Mouse (Mus musculus) forebrain, embryonic 11.5 days (tissue): ENCODE data around the gene Pms2. TPM values are rescaled to one million over a fixed set of nuclear protein-coding genes. Genes with fewer than 3 reads are reported as not detected.

ENCODE experiments used
- ATAC-seq: fragments of 200-750 bp; cut with Nextera tagmentation; replicated peaks from 2 replicates; pipeline ENCODE4 v1.8.0; 2017; ENCODE audit warnings: moderate TSS enrichment; ENCODE audit not compliant: low FRiP score
- DNase-seq: peaks from one replicate; pipeline ENCODE4 v3.0.0-alpha.2; 2017; ENCODE audit warnings: low spot score
- H3K27ac ChIP-seq: fragments of 300-500 bp; sonication (generic); 2 replicates; pipeline ENCODE4 v1.5.1; 2014; ENCODE audit warnings: low read depth, low read length
- H3K27me3 ChIP-seq: fragments of 300-500 bp; sonication (generic); 2 replicates; pipeline ENCODE4 v1.6.1; 2014; ENCODE audit warnings: mild to moderate bottlenecking, low read length, mixed read lengths; ENCODE audit not compliant: control insufficient read depth, insufficient read depth
- H3K36me3 ChIP-seq: fragments of 300-500 bp; sonication (generic); 2 replicates; pipeline ENCODE4 v1.6.1; 2014; ENCODE audit warnings: mild to moderate bottlenecking, low read length, moderate library complexity, mixed read lengths; ENCODE audit not compliant: control insufficient read depth, insufficient read depth
- H3K4me1 ChIP-seq: fragments of 300-500 bp; sonication (generic); replicated peaks from 2 replicates; pipeline ENCODE4 v1.6.1; 2014; ENCODE audit warnings: low read length, mixed read lengths; ENCODE audit not compliant: control insufficient read depth, insufficient read depth
- H3K4me2 ChIP-seq: fragments of 300-500 bp; sonication (generic); 2 replicates; pipeline ENCODE4 v1.6.1; 2014; ENCODE audit warnings: low read depth, mild to moderate bottlenecking, low read length, moderate library complexity, mixed read lengths; ENCODE audit not compliant: severe bottlenecking
- H3K4me3 ChIP-seq: fragments of 300-500 bp; sonication (generic); 2 replicates; pipeline ENCODE4 v1.5.1; 2014; ENCODE audit warnings: low read depth, low read length
- H3K9ac ChIP-seq: fragments of 300-500 bp; sonication (generic); 2 replicates; pipeline ENCODE4 v1.6.1; 2014; ENCODE audit warnings: low read length
- H3K9me3 ChIP-seq: fragments of 300-500 bp; sonication (generic); 2 replicates; pipeline ENCODE4 v1.6.1; 2016; ENCODE audit warnings: low read length, mixed read lengths; ENCODE audit not compliant: control insufficient read depth
- WGBS: fragments of 180-500 bp; shearing (Covaris S2); extraction: QIAGEN DNeasy Blood & Tissue Kit; methylation state at CpG from one replicate; pipeline ENCODE4 v1.1.7; 2014; 5-methylcytosine and 5-hydroxymethylcytosine counted together
- polyA plus RNA-seq: library from polyadenylated mRNA; unstranded; fragments of >200 nt; fragmentation: Nextera tagmentation; extraction: Ambion mirVana; gene quantifications from 2 replicates; pipeline ENCODE4 v1.2.1, GENCODE M21; 2014

Gene Pms2
- polyA plus RNA-seq, 1 experiment from 2014 or later, result 41.5 TPM

DNA sequence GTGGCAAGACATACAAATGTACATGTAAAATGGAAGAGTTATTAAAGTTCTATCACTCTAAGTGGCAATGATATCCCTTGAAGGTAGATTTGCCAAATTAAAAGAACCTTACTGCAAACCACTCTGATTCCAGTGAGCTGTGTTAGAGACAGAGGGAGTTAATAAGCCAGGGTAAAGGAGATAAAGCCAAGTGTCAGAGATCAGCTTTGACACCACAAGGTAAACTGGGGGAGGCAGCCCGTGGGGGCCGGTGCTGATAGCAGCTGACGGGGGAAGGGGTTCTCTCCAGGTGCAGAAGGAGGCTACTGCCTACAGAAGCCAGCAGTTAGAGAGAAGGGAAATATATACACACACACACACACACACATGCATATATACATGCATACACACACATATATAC lies 62.9 kb downstream of the Pms2 start:
- H3K27ac ChIP-seq, result no peak overlapping the region
- H3K27me3 ChIP-seq, result no peaks in the 10 kb centered on the region
- DNase-seq, result no peak
- WGBS, result 72% methylated on average over 3 of the region's 3 CpGs
- H3K36me3 ChIP-seq, result no peaks in the 10 kb centered on the region
- H3K9ac ChIP-seq, result no peak overlapping the region
- no peak for ATAC-seq
- H3K4me2 ChIP-seq, result no peak overlapping the region
- no peaks in the 10 kb centered on the region for H3K9me3 ChIP-seq
- H3K4me1 ChIP-seq, result no peaks in the 10 kb centered on the region
- no peak overlapping the region for H3K4me3 ChIP-seq

DNA sequence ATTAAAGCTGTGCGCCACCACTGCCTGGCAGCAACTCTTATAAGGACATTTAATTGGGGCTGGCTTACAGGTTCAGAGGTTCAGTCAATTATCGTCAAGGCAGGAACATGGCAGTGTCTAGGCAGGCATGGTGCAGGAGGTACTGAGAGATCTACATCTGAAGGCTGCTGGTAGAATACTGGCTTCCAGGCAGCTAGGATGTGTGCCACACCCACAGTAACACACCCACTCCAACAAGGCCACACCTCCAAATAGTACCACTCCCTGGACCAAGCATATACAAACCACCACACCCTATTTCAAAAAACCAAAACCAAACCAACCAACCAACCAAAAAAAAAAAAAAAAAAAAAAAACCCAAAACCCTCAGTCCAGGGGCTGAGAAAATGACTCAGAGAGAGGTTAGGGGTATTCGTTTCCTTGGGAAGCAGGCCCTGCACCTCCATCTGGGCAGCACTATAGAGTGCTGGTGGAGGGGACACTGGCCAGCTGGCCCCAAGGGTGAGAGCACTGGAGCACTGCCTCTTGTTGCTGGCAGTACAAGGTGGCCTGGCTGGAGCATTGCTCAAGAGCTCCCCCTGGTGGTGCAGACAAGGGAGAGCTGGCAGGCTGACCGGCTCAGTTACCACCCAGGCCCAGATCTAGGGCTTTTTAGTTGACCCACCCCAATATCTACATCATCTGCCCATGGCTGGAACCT lies 65.3 kb downstream of the Pms2 start:
- WGBS, result 46% methylated on average over 4 of the region's 4 CpGs
- DNase-seq (peak; percentile 87), ATAC-seq (peak; percentile 78)
- Histone ChIP-seq H3K4me2 (no peak overlapping the region), H3K4me1 (no peaks in the 10 kb centered on the region), H3K4me3 (no peak overlapping the region), H3K9me3 (no peaks in the 10 kb centered on the region), H3K36me3 (no peaks in the 10 kb centered on the region), H3K9ac (no peak overlapping the region), H3K27ac (no peak overlapping the region), H3K27me3 (no peaks in the 10 kb centered on the region)

DNA sequence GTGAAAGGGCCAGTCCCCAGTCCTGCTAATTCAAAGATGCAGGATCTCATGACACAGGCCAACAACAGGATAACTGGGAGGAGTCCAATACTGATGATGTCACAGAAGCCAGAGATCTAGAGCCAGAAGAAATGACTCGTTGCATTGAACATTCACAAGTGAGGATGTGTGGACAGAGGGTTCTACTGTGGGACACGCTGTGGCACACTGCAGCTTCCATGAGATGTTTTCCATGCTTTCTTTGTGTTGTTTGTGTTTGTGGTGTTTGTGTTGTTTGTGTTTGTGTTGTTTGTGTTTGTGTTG lies 65.8 kb downstream of the Pms2 start:
- Histone ChIP-seq H3K27ac (no peak overlapping the region), H3K4me2 (no peak overlapping the region), H3K27me3 (no peaks in the 10 kb centered on the region), H3K9me3 (no peaks in the 10 kb centered on the region), H3K9ac (no peak overlapping the region), H3K4me1 (no peaks in the 10 kb centered on the region), H3K36me3 (no peaks in the 10 kb centered on the region), H3K4me3 (no peak overlapping the region)
- ATAC-seq (peak; percentile 42; the same call in 1 of the 2 replicates), DNase-seq (no peak)
- 76% methylated on average over 2 of the region's 2 CpGs for WGBS

DNA sequence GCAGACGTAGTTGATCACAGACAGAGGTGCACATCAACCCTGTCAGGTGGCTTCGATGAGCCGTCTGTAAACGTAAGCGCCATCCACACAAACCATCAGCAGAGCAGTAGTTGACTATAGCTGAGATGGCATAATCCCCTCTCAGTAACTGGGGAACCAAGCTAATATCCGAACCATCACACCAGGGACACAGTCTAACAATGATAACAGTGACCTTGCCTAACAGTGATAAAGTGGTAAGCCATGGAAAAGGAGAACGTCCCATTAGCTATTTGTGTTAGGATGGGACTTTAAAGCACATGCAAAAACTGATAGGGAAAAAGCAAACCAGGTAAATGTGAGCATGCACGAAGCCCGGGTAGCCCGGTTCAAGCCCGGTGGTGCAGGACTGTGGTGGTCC lies 66.5 kb downstream of the Pms2 start:
- ATAC-seq (no peak), DNase-seq (no peak)
- H3K27ac ChIP-seq, result no peak overlapping the region
- H3K4me1 ChIP-seq, result peaks cover 3% of the 10 kb centered on the region; the same call in 1 of the 2 replicates
- no peaks in the 10 kb centered on the region for H3K9me3 ChIP-seq
- no peak overlapping the region for H3K9ac ChIP-seq
- H3K27me3 ChIP-seq, result no peaks in the 10 kb centered on the region
- no peak overlapping the region for H3K4me2 ChIP-seq
- 91% methylated on average over 11 of the region's 11 CpGs for WGBS
- no peaks in the 10 kb centered on the region for H3K36me3 ChIP-seq
- no peak overlapping the region for H3K4me3 ChIP-seq

DNA sequence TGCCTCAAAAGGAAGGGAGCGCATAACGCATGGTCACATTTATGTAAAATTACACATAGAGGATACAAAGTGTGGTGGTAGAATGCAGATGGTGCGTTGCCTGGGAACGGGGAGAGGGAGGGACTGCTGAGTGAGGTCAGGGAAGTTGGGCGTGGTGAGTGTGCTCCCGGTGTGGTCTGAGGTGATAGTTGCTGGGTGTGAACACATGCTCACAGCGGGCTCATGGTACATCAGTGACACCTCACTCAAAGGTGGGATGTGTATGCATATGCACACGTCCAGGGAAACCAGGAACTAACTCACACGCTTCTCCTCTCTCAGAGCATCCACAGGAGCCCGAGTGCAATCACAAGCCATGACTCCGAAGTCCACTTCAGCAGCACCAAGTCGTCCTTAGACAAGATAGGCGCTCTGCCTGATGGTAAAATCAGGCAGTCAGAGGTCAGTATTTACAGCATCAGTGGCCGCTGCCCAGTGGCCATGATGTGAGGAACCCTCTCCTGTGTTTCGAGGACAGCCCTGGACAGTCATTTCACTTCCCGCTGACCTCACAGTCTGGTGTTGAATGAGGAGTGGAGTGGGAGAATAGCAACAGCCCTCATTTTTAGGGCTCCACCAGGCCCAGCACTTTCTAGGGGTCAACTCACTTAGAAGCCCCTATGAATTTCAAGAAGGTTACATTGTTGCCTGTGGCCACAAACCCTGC lies 67.1 kb downstream of the Pms2 start:
- 84% methylated on average over 16 of the region's 16 CpGs for WGBS
- no peak for ATAC-seq
- Histone ChIP-seq H3K4me3 (no peak overlapping the region), H3K36me3 (no peaks in the 10 kb centered on the region), H3K4me2 (no peak overlapping the region), H3K9ac (no peak overlapping the region), H3K27me3 (no peaks in the 10 kb centered on the region), H3K9me3 (no peaks in the 10 kb centered on the region), H3K27ac (no peak overlapping the region), H3K4me1 (peaks cover 3% of the 10 kb centered on the region; the same call in 1 of the 2 replicates)
- DNase-seq, result no peak

DNA sequence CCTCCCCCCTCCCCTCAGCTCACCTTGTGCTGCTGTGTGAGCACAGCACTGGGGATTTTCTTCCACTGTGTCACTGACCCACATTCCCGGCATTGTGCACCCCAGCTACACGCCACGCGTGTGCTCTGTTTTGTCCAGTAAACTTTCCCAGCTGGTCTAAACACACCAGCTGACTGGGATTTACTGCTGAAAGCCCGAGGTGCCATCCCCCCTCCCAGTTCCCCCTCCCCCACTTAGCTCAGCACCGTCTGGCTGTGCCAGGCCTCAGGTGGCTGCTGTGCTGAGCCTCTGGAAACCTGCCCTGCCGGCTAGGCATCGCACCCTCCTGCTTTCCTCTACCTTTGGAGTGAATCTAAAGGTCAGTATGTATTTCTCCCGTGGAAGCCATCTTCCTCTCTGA lies 71.1 kb downstream of the Pms2 start:
- Histone ChIP-seq H3K4me2 (no peak overlapping the region), H3K27ac (no peak overlapping the region), H3K4me1 (peaks cover 3% of the 10 kb centered on the region; the same call in 1 of the 2 replicates), H3K27me3 (no peaks in the 10 kb centered on the region), H3K9ac (no peak overlapping the region), H3K4me3 (no peak overlapping the region), H3K36me3 (no peaks in the 10 kb centered on the region; the same call in 1 of the 2 replicates), H3K9me3 (no peaks in the 10 kb centered on the region)
- WGBS, result 32% methylated on average over 9 of the region's 9 CpGs
- no peak for DNase-seq
- ATAC-seq, result no peak

DNA sequence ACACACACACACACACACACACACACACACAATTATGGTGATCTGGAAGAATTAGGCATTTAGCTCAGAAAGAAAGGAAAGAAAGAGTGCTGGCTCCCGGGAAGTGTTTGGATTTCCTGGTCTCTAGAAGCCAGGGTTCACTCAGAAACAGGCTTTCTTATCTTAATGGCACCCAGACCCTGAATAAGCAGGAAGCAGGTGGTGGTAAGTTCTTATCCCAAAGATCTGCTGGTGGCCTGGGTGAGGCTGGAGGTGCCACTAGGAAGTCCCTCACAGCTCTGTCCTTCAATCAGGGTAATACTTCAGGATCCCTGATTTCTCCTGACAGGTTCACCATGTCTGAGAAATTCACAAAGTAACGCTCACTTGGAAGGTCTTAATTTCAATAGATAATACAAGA lies 72.6 kb downstream of the Pms2 start:
- H3K27me3 ChIP-seq, result no peaks in the 10 kb centered on the region
- 85% methylated on average over 2 of the region's 2 CpGs for WGBS
- DNase-seq, result no peak
- H3K4me2 ChIP-seq, result no peak overlapping the region
- no peaks in the 10 kb centered on the region for H3K9me3 ChIP-seq
- H3K36me3 ChIP-seq, result no peaks in the 10 kb centered on the region; the same call in 1 of the 2 replicates
- no peak overlapping the region for H3K4me3 ChIP-seq
- H3K9ac ChIP-seq, result no peak overlapping the region
- H3K27ac ChIP-seq, result no peak overlapping the region
- H3K4me1 ChIP-seq, result peaks cover 3% of the 10 kb centered on the region; the same call in 1 of the 2 replicates
- no peak for ATAC-seq
